Mouse (Mus musculus) hindbrain, postnatal 0 days (tissue): ENCODE data around the gene Agbl4. TPM values are rescaled to one million over a fixed set of nuclear protein-coding genes. Genes with fewer than 3 reads are reported as not detected.

Source experiments
- ATAC-seq: fragments of 200-750 bp; cut with Nextera tagmentation; 2 replicates; pipeline ENCODE4 v1.8.0; 2017; ENCODE audit warnings: mild to moderate bottlenecking, moderate TSS enrichment, moderate library complexity
- DNase-seq: peaks from one replicate; pipeline ENCODE4 v3.0.0-alpha.2; 2015; ENCODE audit warnings: low spot score
- H3K27ac ChIP-seq: fragments of 300-500 bp; sonication (generic); 2 replicates; pipeline ENCODE4 v1.5.1; 2014; ENCODE audit warnings: mild to moderate bottlenecking
- H3K27me3 ChIP-seq: fragments of 300-500 bp; sonication (generic); 2 replicates; pipeline ENCODE4 v1.6.1; 2014; ENCODE audit warnings: low read length, mixed read lengths; ENCODE audit not compliant: insufficient read depth
- H3K36me3 ChIP-seq: fragments of 300-500 bp; sonication (generic); 2 replicates; pipeline ENCODE4 v1.6.1; 2014; ENCODE audit warnings: low read length, mixed read lengths; ENCODE audit not compliant: insufficient read depth
- H3K4me1 ChIP-seq: fragments of 300-500 bp; sonication (generic); 2 replicates; pipeline ENCODE4 v1.6.1; 2014; ENCODE audit warnings: antibody characterized with exemption, low read length, mixed read lengths; ENCODE audit not compliant: insufficient read depth
- H3K4me2 ChIP-seq: fragments of 300-500 bp; sonication (generic); 2 replicates; pipeline ENCODE4 v1.6.1; 2014; ENCODE audit warnings: low read depth, mild to moderate bottlenecking, low read length, moderate library complexity, mixed read lengths
- H3K4me3 ChIP-seq: fragments of 300-500 bp; sonication (generic); 2 replicates; pipeline ENCODE4 v1.5.1; 2014; ENCODE audit warnings: low read length
- H3K9ac ChIP-seq: fragments of 300-500 bp; sonication (generic); replicated peaks from 2 replicates; pipeline ENCODE4 v1.6.1; 2014; ENCODE audit warnings: mild to moderate bottlenecking, low read length, moderate library complexity, mixed read lengths
- H3K9me3 ChIP-seq: fragments of 300-500 bp; sonication (generic); 2 replicates; pipeline ENCODE4 v1.6.1; 2016; ENCODE audit warnings: low read length, mixed read lengths
- CTCF ChIP-seq: IDR thresholded peaks from 2 replicates; pipeline ENCODE4 v1.5.1; 2016; ENCODE audit warnings: antibody characterized with exemption, control low read depth, low read depth
- WGBS: fragments of 180-500 bp; shearing (Covaris S2); extraction: QIAGEN DNeasy Blood & Tissue Kit; methylation state at CpG from one replicate; pipeline ENCODE4 v1.1.7; 2014; 5-methylcytosine and 5-hydroxymethylcytosine counted together
- polyA plus RNA-seq: library from polyadenylated mRNA; unstranded; fragments of >200 nt; fragmentation: Nextera tagmentation; extraction: Ambion mirVana; gene quantifications from 2 replicates; pipeline ENCODE4 v1.2.1, GENCODE M21; 2015
- total RNA-seq: library from RNA; depleted of rRNA; stranded (reverse); fragments of >200 nt; gene quantifications from 2 replicates; pipeline ENCODE4 v1.2.3, GENCODE M21; 2014

Gene Agbl4
- total and polyA plus RNA-seq, 2 experiments from 2014 or later, result 2.8 to 3.9 TPM

- Histone ChIP-seq H3K4me2 (no peak overlapping the region), H3K9me3 (no peaks in the 10 kb centered on the region), H3K4me3 (no peak overlapping the region), H3K27ac (no peak overlapping the region), H3K9ac (no peak overlapping the region), H3K4me1 (no peaks in the 10 kb centered on the region), H3K27me3 (no peaks in the 10 kb centered on the region), H3K36me3 (no peaks in the 10 kb centered on the region)
- TF ChIP-seq CTCF, result no peak
- ATAC-seq (no peak), DNase-seq (no peak)
Observed at GRCm38 (mm10) chr4:111399784-111400183, 1002.3 kb downstream of the Agbl4 start.

- H3K27me3 ChIP-seq, result no peaks in the 10 kb centered on the region
- DNase-seq (peak; percentile 56), ATAC-seq (peak; percentile 47; the same call in 1 of the 2 replicates)
- TF ChIP-seq CTCF, result no peak
- H3K36me3 ChIP-seq, result no peaks in the 10 kb centered on the region
- H3K4me2 ChIP-seq, result no peak overlapping the region
- no peak overlapping the region for H3K9ac ChIP-seq
- no peaks in the 10 kb centered on the region for H3K9me3 ChIP-seq
- H3K27ac ChIP-seq, result no peak overlapping the region
- H3K4me1 ChIP-seq, result no peaks in the 10 kb centered on the region
- 24% methylated on average over 2 of the region's 2 CpGs for WGBS
- no peak overlapping the region for H3K4me3 ChIP-seq
Observed at GRCm38 (mm10) chr4:111400676-111401075, 1003.2 kb downstream of the Agbl4 start.

DNA sequence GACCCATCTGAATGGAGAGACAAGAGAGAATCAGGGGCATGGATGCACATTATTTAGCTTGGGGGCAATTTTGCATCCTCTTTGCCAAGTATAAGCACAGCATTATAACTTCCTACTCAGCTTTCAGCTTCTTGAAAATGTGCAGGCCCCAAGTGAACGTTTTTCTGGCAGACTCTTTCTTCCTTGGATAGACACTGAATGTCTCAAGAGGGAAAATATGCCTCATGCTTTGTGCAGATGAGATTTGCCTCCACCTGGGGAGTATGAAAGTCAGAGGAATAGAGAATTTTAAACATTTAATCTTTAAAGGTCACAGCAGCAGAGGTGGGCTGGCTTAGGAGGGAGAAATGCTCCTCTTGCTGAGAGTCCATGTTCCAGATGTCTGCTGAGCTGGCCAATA is 1005.8 kb downstream of the Agbl4 start:
- Histone ChIP-seq H3K36me3 (no peaks in the 10 kb centered on the region), H3K27me3 (no peaks in the 10 kb centered on the region), H3K4me2 (no peak overlapping the region), H3K27ac (no peak overlapping the region), H3K4me1 (no peaks in the 10 kb centered on the region), H3K4me3 (no peak overlapping the region), H3K9me3 (no peaks in the 10 kb centered on the region), H3K9ac (no peak overlapping the region)
- WGBS, result 50% methylated on average over 1 of the region's 1 CpGs
- TF ChIP-seq CTCF, result no peak
- ATAC-seq (no peak), DNase-seq (no peak)

DNA sequence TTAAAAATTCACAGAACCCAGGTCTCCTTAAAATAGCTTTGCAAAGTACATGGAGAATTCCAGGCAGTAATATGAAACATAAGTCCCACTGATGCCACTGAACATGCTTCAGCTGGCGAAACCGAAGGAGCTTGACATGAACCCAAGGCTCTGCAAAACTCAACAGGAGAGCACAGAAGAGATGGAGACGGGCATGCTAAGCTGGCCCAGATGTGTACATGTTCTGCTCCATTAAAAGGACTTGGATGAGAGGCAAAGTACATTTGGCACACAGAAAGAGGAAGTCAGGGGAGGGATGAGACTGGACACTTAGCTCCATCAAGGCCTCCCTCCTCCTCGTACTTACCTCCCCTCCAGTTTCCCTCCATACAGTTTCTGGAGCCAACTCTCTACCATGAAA is 1013.3 kb downstream of the Agbl4 start:
- H3K4me1 ChIP-seq, result peaks cover 2% of the 10 kb centered on the region; the same call in 1 of the 2 replicates
- H3K4me3 ChIP-seq, result no peak overlapping the region
- ATAC-seq, result no peak
- no peak for DNase-seq
- WGBS, result 87% methylated on average over 4 of the region's 4 CpGs
- H3K4me2 ChIP-seq, result no peak overlapping the region
- H3K9ac ChIP-seq, result no peak overlapping the region
- H3K9me3 ChIP-seq, result no peaks in the 10 kb centered on the region
- H3K27ac ChIP-seq, result no peak overlapping the region
- TF ChIP-seq CTCF, result no peak
- H3K27me3 ChIP-seq, result no peaks in the 10 kb centered on the region; the same call in 1 of the 2 replicates
- no peaks in the 10 kb centered on the region for H3K36me3 ChIP-seq

DNA sequence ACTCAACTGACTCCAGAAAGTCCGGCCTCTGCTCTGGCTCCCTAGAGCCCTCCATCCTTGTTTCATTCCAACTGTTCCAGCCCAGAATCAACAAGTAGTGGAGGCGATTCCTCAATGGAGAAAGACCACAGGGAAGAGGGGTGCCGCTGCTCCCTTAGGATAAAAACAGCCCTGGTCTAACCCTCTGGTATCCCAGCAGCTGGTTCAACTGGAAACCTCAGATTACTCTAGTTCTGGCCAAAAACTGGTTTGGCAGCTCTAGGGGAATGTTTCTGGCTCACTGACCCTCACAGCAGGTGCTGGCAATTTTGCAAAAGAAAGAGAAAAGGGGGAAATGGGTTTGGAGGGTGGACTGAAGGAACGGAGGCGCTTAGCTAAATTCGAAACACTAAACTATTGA is 1016.9 kb downstream of the Agbl4 start:
- ATAC-seq (peak; percentile 64), DNase-seq (no peak)
- H3K36me3 ChIP-seq, result no peaks in the 10 kb centered on the region
- H3K9ac ChIP-seq, result peak overlapping the region; percentile 91
- H3K4me1 ChIP-seq, result peaks cover 13% of the 10 kb centered on the region
- no peaks in the 10 kb centered on the region; the same call in 1 of the 2 replicates for H3K27me3 ChIP-seq
- peak overlapping the region; percentile 83 for H3K4me3 ChIP-seq
- peak overlapping the region; percentile 75 for H3K4me2 ChIP-seq
- H3K27ac ChIP-seq, result peak overlapping the region; percentile 86; the same call in 1 of the 2 replicates
- TF ChIP-seq CTCF, result no peak
- H3K9me3 ChIP-seq, result no peaks in the 10 kb centered on the region
- under 1% methylated on average over 6 of the region's 6 CpGs for WGBS

- 2% methylated on average over 61 of the region's 66 CpGs for WGBS
- peaks cover 16% of the 10 kb centered on the region for H3K4me1 ChIP-seq
- peak within 1 kb of the TSS; percentile 83 for H3K4me3 ChIP-seq
- no peak for TF ChIP-seq CTCF
- H3K27me3 ChIP-seq, result no peaks in the 10 kb centered on the region; the same call in 1 of the 2 replicates
- H3K4me2 ChIP-seq, result peak within 1 kb of the TSS; percentile 75
- no peaks in the 10 kb centered on the region for H3K36me3 ChIP-seq
- H3K27ac ChIP-seq, result peak within 1 kb of the TSS; percentile 86
- peak within 1 kb of the TSS; percentile 91 for H3K9ac ChIP-seq
- DNase-seq (peak; percentile 90), ATAC-seq (peak; percentile 97)
- no peaks in the 10 kb centered on the region for H3K9me3 ChIP-seq
Observed at GRCm38 (mm10) chr4:111414818-111415488, 1017.5 kb downstream of the Agbl4 start, which contains the start of gene Bend5. TSS of gene Bend5 (plus strand) at chr4:111415006.

DNA sequence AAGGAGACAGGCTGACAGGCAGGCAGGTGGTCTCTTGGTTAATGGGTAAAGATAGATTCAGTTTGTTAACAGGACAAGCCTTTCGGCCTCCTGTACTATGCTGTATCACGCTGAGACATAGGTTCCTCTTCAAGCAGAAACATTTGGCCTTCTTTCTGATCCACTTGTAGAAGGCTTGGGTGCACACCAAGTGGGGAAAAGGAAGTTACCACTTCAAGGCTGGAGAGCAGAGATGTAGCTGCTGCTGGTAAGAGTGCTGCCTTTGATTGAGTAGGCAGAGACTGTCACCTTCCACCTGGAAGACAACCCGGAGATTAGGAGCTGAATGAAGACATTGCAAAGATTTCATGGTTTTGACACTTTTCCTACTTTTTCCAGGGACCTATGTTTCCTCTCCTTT is 1018.7 kb downstream of the Agbl4 start:
- no peaks in the 10 kb centered on the region; the same call in 1 of the 2 replicates for H3K27me3 ChIP-seq
- H3K9me3 ChIP-seq, result no peaks in the 10 kb centered on the region
- H3K4me1 ChIP-seq, result peaks cover 16% of the 10 kb centered on the region
- ATAC-seq, result no peak
- peak overlapping the region; percentile 83 for H3K4me3 ChIP-seq
- H3K36me3 ChIP-seq, result no peaks in the 10 kb centered on the region
- TF ChIP-seq CTCF, result no peak
- H3K9ac ChIP-seq, result peak overlapping the region; percentile 91; the same call in 1 of the 2 replicates
- H3K4me2 ChIP-seq, result peak overlapping the region; percentile 75
- no peak overlapping the region for H3K27ac ChIP-seq
- DNase-seq, result no peak
- 80% methylated on average over 3 of the region's 3 CpGs for WGBS
